Mouse (Mus musculus) neutrophil, adult 65 days (primary cell): ENCODE measurements around the gene Rhox4g. TPM values are rescaled to one million over a fixed set of nuclear protein-coding genes. Genes with fewer than 3 reads are reported as not detected.

ENCODE experiments used
- total RNA-seq: library from RNA; stranded (reverse); gene quantifications from 2 replicates; pipeline ENCODE4 v1.2.4, GENCODE M21; 2023

The Rhox4g gene
- total RNA-seq: not detected in 2 replicates

GRCm38 (mm10) chrX:37651227-37651626 is at the start of gene Rhox4g:
Gene Rhox4g (minus strand): TSS chrX:37651327.

GRCm38 (mm10) chrX:37673177-37673576 is 22.1 kb upstream of the Rhox4g start, which contains the start of gene Rhox2h:
Gene Rhox2h (minus strand): TSS chrX:37673277.

GRCm38 (mm10) chrX:37668664-37669063 is 17.5 kb upstream of the Rhox4g start, which contains the start of gene Rhox3h:
Gene Rhox3h (minus strand): TSS chrX:37668764.

GRCm38 (mm10) chrX:37643370-37643769 is 7.8 kb downstream of the Rhox4g start, which contains the start of gene Rhox2g:
Gene Rhox2g (minus strand): TSS chrX:37643470.

GRCm38 (mm10) chrX:37628512-37628911 is 22.6 kb downstream of the Rhox4g start, which contains the start of gene Rhox3g:
Gene Rhox3g (minus strand): TSS chrX:37628612.

GRCm38 (mm10) chrX:37607604-37608003 is 43.5 kb downstream of the Rhox4g start, which contains the start of gene Rhox4f:
Gene Rhox4f (minus strand): TSS chrX:37607704.

Other genes with a start within 250 kb of the Rhox4g start
- gene Rhox2b, start 239.3 kb downstream of the Rhox4g start, total RNA-seq: not detected in 2 replicates
- gene Rhox4b, start 218.8 kb downstream of the Rhox4g start, total RNA-seq: not detected in 2 replicates
- not detected in 2 replicates for gene Rhox2c, start 197.6 kb downstream of the Rhox4g start, total RNA-seq
- not detected in 2 replicates for gene Rhox3c, start 192.7 kb downstream of the Rhox4g start, total RNA-seq
- not detected in 2 replicates for gene Rhox4c, start 171.0 kb downstream of the Rhox4g start, total RNA-seq
- not detected in 2 replicates for gene Rhox2d, start 157.9 kb downstream of the Rhox4g start, total RNA-seq
- gene Rhox4d, start 137.0 kb downstream of the Rhox4g start, total RNA-seq: not detected in 2 replicates
- not detected in 2 replicates for gene Rhox2e, start 120.9 kb downstream of the Rhox4g start, total RNA-seq
- gene Rhox3e, start 109.3 kb downstream of the Rhox4g start, total RNA-seq: not detected in 2 replicates
- not detected in 2 replicates for gene Rhox4e, start 93.9 kb downstream of the Rhox4g start, total RNA-seq
- gene Rhox2f, start 79.9 kb downstream of the Rhox4g start, total RNA-seq: not detected in 2 replicates
- gene Rhox3f, start 70.3 kb downstream of the Rhox4g start, total RNA-seq: not detected in 2 replicates
- not detected in 2 replicates for gene Rhox4f, start 43.6 kb downstream of the Rhox4g start, total RNA-seq
- gene Rhox3g, start 22.7 kb downstream of the Rhox4g start, total RNA-seq: not detected in 2 replicates
- gene Rhox2g, start 7.9 kb downstream of the Rhox4g start, total RNA-seq: not detected in 2 replicates
- not detected in 2 replicates for gene Rhox3h, start 17.4 kb upstream of the Rhox4g start, total RNA-seq
- not detected in 2 replicates for gene Rhox2h, start 21.9 kb upstream of the Rhox4g start, total RNA-seq
- not detected in 2 replicates for gene Rhox5, start 153.5 kb upstream of the Rhox4g start, total RNA-seq
- gene Rhox6, start 175.6 kb upstream of the Rhox4g start, total RNA-seq: not detected in 2 replicates
- gene Rhox7a, start 180.4 kb upstream of the Rhox4g start, total RNA-seq: not detected in 2 replicates
- gene Rhox8, start 227.6 kb upstream of the Rhox4g start, total RNA-seq: not detected in 2 replicates
- gene Rhox7b, start 245.9 kb upstream of the Rhox4g start, total RNA-seq: not detected in 2 replicates